Mouse (Mus musculus): ENCODE data around the gene Aoah. TPM values are rescaled to one million over a fixed set of nuclear protein-coding genes. Genes with fewer than 3 reads are reported as not detected.
A peak's percentile ranks its signal among the peaks of the same experiment; 100 is the strongest.

Aoah gene
- polyA plus RNA-seq, 1 experiment from 2014 or later: 3.2 TPM

GRCm38 (mm10) chr13:21013659-21014058 is 219.7 kb downstream of the Aoah start:
- H3K36me3 ChIP-seq (ENCODE audit: control insufficient read depth, insufficient read depth): no peaks in the 10 kb centered on the region
- no peak for TF ChIP-seq CTCF (IDR thresholded peaks at IDR 0.05; ENCODE audit: low read depth)
- no peaks in the 10 kb centered on the region for H3K9me3 ChIP-seq (ENCODE audit: control insufficient read depth)
- ATAC-seq: no peak
- H3K27me3 ChIP-seq (replicated peaks; ENCODE audit: control insufficient read depth, insufficient read depth, low read length): no peaks in the 10 kb centered on the region
- no peaks in the 10 kb centered on the region for H3K4me1 ChIP-seq (replicated peaks; ENCODE audit: control insufficient read depth, insufficient read depth, low read length)
- H3K4me3 ChIP-seq (ENCODE audit: low read depth, low read length): no peak overlapping the region
- WGBS: 69% methylated on average over 3 of the region's 3 CpGs
- H3K4me2 ChIP-seq (replicated peaks; ENCODE audit: low read depth): no peak overlapping the region
- H3K9ac ChIP-seq (ENCODE audit: low read depth, low read length): no peak overlapping the region
- no peak overlapping the region for H3K27ac ChIP-seq (ENCODE audit: low read depth, low read length)

GRCm38 (mm10) chr13:21024831-21025230 is 230.9 kb downstream of the Aoah start:
- no peak overlapping the region for H3K4me3 ChIP-seq (ENCODE audit: low read depth, low read length)
- H3K4me2 ChIP-seq (replicated peaks; ENCODE audit: low read depth): no peak overlapping the region
- no peak overlapping the region for H3K9ac ChIP-seq (ENCODE audit: low read depth, low read length)
- no peaks in the 10 kb centered on the region for H3K4me1 ChIP-seq (replicated peaks; ENCODE audit: control insufficient read depth, insufficient read depth, low read length)
- H3K9me3 ChIP-seq (ENCODE audit: control insufficient read depth): no peaks in the 10 kb centered on the region
- no peak for TF ChIP-seq CTCF (IDR thresholded peaks at IDR 0.05; ENCODE audit: low read depth)
- WGBS: 76% methylated on average over 5 of the region's 5 CpGs
- H3K36me3 ChIP-seq (ENCODE audit: control insufficient read depth, insufficient read depth): no peaks in the 10 kb centered on the region
- no peak overlapping the region for H3K27ac ChIP-seq (ENCODE audit: low read depth, low read length)
- ATAC-seq: no peak
- no peaks in the 10 kb centered on the region for H3K27me3 ChIP-seq (replicated peaks; ENCODE audit: control insufficient read depth, insufficient read depth, low read length)

GRCm38 (mm10) chr13:21033176-21033575 is 239.3 kb downstream of the Aoah start:
- Histone ChIP-seq H3K9ac (ENCODE audit: low read depth, low read length) (no peak overlapping the region), H3K4me3 (ENCODE audit: low read depth, low read length) (no peak overlapping the region), H3K4me2 (replicated peaks; ENCODE audit: low read depth) (no peak overlapping the region), H3K36me3 (ENCODE audit: control insufficient read depth, insufficient read depth) (no peaks in the 10 kb centered on the region), H3K4me1 (replicated peaks; ENCODE audit: control insufficient read depth, insufficient read depth, low read length) (no peaks in the 10 kb centered on the region), H3K9me3 (ENCODE audit: control insufficient read depth) (no peaks in the 10 kb centered on the region), H3K27ac (ENCODE audit: low read depth, low read length) (no peak overlapping the region), H3K27me3 (replicated peaks; ENCODE audit: control insufficient read depth, insufficient read depth, low read length) (no peaks in the 10 kb centered on the region)
- peak; percentile 27; the same call in 1 of the 2 replicates for TF ChIP-seq CTCF (IDR thresholded peaks at IDR 0.05; ENCODE audit: low read depth)
- WGBS: 63% methylated on average over 3 of the region's 3 CpGs
- no peak for ATAC-seq

- Histone ChIP-seq H3K36me3 (ENCODE audit: control insufficient read depth, insufficient read depth) (no peaks in the 10 kb centered on the region), H3K9ac (ENCODE audit: low read depth, low read length) (no peak overlapping the region), H3K9me3 (ENCODE audit: control insufficient read depth) (no peaks in the 10 kb centered on the region), H3K4me1 (replicated peaks; ENCODE audit: control insufficient read depth, insufficient read depth, low read length) (no peaks in the 10 kb centered on the region), H3K27ac (ENCODE audit: low read depth, low read length) (no peak overlapping the region), H3K4me3 (ENCODE audit: low read depth, low read length) (no peak overlapping the region), H3K27me3 (replicated peaks; ENCODE audit: control insufficient read depth, insufficient read depth, low read length) (no peaks in the 10 kb centered on the region), H3K4me2 (replicated peaks; ENCODE audit: low read depth) (no peak overlapping the region)
- 74% methylated on average over 3 of the region's 3 CpGs for WGBS
- peak; percentile 67 for TF ChIP-seq CTCF (IDR thresholded peaks at IDR 0.05; ENCODE audit: low read depth)
- no peak for ATAC-seq
Observed at GRCm38 (mm10) chr13:21035011-21035410, 241.1 kb downstream of the Aoah start.

GRCm38 (mm10) chr13:21035981-21036380 is 242.1 kb downstream of the Aoah start:
- no peak overlapping the region for H3K4me3 ChIP-seq (ENCODE audit: low read depth, low read length)
- no peaks in the 10 kb centered on the region for H3K27me3 ChIP-seq (replicated peaks; ENCODE audit: control insufficient read depth, insufficient read depth, low read length)
- no peaks in the 10 kb centered on the region for H3K4me1 ChIP-seq (replicated peaks; ENCODE audit: control insufficient read depth, insufficient read depth, low read length)
- H3K9ac ChIP-seq (ENCODE audit: low read depth, low read length): no peak overlapping the region
- no peak overlapping the region for H3K4me2 ChIP-seq (replicated peaks; ENCODE audit: low read depth)
- no peaks in the 10 kb centered on the region for H3K9me3 ChIP-seq (ENCODE audit: control insufficient read depth)
- no peak for TF ChIP-seq CTCF (IDR thresholded peaks at IDR 0.05; ENCODE audit: low read depth)
- no peak for ATAC-seq
- no peak overlapping the region for H3K27ac ChIP-seq (ENCODE audit: low read depth, low read length)
- H3K36me3 ChIP-seq (ENCODE audit: control insufficient read depth, insufficient read depth): no peaks in the 10 kb centered on the region

GRCm38 (mm10) chr13:21040589-21041199 is 246.8 kb downstream of the Aoah start:
- no peak for TF ChIP-seq CTCF (IDR thresholded peaks at IDR 0.05; ENCODE audit: low read depth)
- no peak overlapping the region for H3K4me2 ChIP-seq (replicated peaks; ENCODE audit: low read depth)
- H3K36me3 ChIP-seq (ENCODE audit: control insufficient read depth, insufficient read depth): no peaks in the 10 kb centered on the region
- no peak overlapping the region for H3K9ac ChIP-seq (ENCODE audit: low read depth, low read length)
- no peak overlapping the region for H3K4me3 ChIP-seq (ENCODE audit: low read depth, low read length)
- no peaks in the 10 kb centered on the region for H3K4me1 ChIP-seq (replicated peaks; ENCODE audit: control insufficient read depth, insufficient read depth, low read length)
- H3K9me3 ChIP-seq (ENCODE audit: control insufficient read depth): no peaks in the 10 kb centered on the region
- no peak for ATAC-seq
- no peaks in the 10 kb centered on the region for H3K27me3 ChIP-seq (replicated peaks; ENCODE audit: control insufficient read depth, insufficient read depth, low read length)
- no peak overlapping the region for H3K27ac ChIP-seq (ENCODE audit: low read depth, low read length)
- 88% methylated on average over 2 of the region's 2 CpGs for WGBS

GRCm38 (mm10) chr13:21050118-21050517 is 256.2 kb downstream of the Aoah start:
- Histone ChIP-seq H3K4me2 (replicated peaks; ENCODE audit: low read depth) (no peak overlapping the region), H3K4me1 (replicated peaks; ENCODE audit: control insufficient read depth, insufficient read depth, low read length) (no peaks in the 10 kb centered on the region), H3K27ac (ENCODE audit: low read depth, low read length) (no peak overlapping the region), H3K36me3 (ENCODE audit: control insufficient read depth, insufficient read depth) (no peaks in the 10 kb centered on the region), H3K9me3 (ENCODE audit: control insufficient read depth) (no peaks in the 10 kb centered on the region), H3K4me3 (ENCODE audit: low read depth, low read length) (no peak overlapping the region), H3K9ac (ENCODE audit: low read depth, low read length) (no peak overlapping the region), H3K27me3 (replicated peaks; ENCODE audit: control insufficient read depth, insufficient read depth, low read length) (no peaks in the 10 kb centered on the region)
- no peak for ATAC-seq
- WGBS: 39% methylated on average over 1 of the region's 1 CpGs
- peak; percentile 58 for TF ChIP-seq CTCF (IDR thresholded peaks at IDR 0.05; ENCODE audit: low read depth)

Measured in intestine, postnatal 0 days (tissue).